Mouse (Mus musculus) cerebellum, adult 2 months (tissue): ENCODE data around the gene Lrmda. TPM values are rescaled to one million over a fixed set of nuclear protein-coding genes. Genes with fewer than 3 reads are reported as not detected.

Experiments used
- DNase-seq, 2 experiments: peaks; one replicate each; pipeline ENCODE4 v3.0.0; 2021
- H3K27ac ChIP-seq: fragments of 200-500 bp; 2 replicates; pipeline ENCODE4 v1.5.1; 2012; ENCODE audit warnings: low read length, control low read depth, inconsistent platforms; ENCODE audit not compliant: insufficient read depth
- H3K27me3 ChIP-seq: fragments of 200-500 bp; 2 replicates; pipeline ENCODE4 v1.6.1; 2012; ENCODE audit warnings: inconsistent platforms, mild to moderate bottlenecking, low read length, moderate library complexity; ENCODE audit not compliant: control insufficient read depth, insufficient read depth
- H3K4me1 ChIP-seq: fragments of 200-500 bp; 2 replicates; pipeline ENCODE4 v1.6.1; 2011; ENCODE audit warnings: low read length; ENCODE audit not compliant: control insufficient read depth, insufficient read depth
- H3K4me3 ChIP-seq: fragments of 200-500 bp; replicated peaks from 2 replicates; pipeline ENCODE3; 2011; ENCODE audit warnings: mild to moderate bottlenecking, low read depth, low read length, control low read depth; ENCODE audit not compliant: insufficient read depth
- CTCF ChIP-seq: fragments of 200-500 bp; IDR thresholded peaks from 2 replicates; pipeline ENCODE4 v1.5.1; 2011; ENCODE audit warnings: low read depth, mild to moderate bottlenecking, control low read depth, low read length, moderate library complexity, borderline replicate concordance; ENCODE audit not compliant: insufficient read depth
- POLR2A ChIP-seq: fragments of 200-500 bp; IDR thresholded peaks from 2 replicates; pipeline ENCODE4 v1.6.1; 2011; ENCODE audit warnings: low read length, control low read depth, borderline replicate concordance; ENCODE audit not compliant: insufficient read depth
- WGBS: fragments of 180-500 bp; shearing (Covaris S2); methylation state at CpG from one replicate; pipeline ENCODE4 v1.1.7; 2018; 5-methylcytosine and 5-hydroxymethylcytosine counted together
- polyA plus RNA-seq: library from polyadenylated mRNA; depleted of rRNA; stranded (reverse); fragments of >200 nt; gene quantifications from 2 replicates; pipeline ENCODE4 v1.2.3, GENCODE M21; 2012

Lrmda gene
- polyA plus RNA-seq, 1 experiment: 0.65 TPM

- 76% methylated on average over 1 of the region's 1 CpGs for WGBS
- Histone ChIP-seq H3K4me1 (no peaks in the 10 kb centered on the region), H3K27me3 (no peaks in the 10 kb centered on the region), H3K4me3 (no peak overlapping the region), H3K27ac (no peak overlapping the region)
- no peak for TF ChIP-seq CTCF
- TF ChIP-seq POLR2A: no peak
- no peak for DNase-seq
Observed at GRCm38 (mm10) chr14:22049282-22049681, 29.8 kb downstream of the Lrmda start.

GRCm38 (mm10) chr14:22051941-22052664, 32.6 kb downstream of the Lrmda start:
- H3K27ac ChIP-seq: no peak overlapping the region
- no peaks in the 10 kb centered on the region for H3K27me3 ChIP-seq
- no peaks in the 10 kb centered on the region for H3K4me1 ChIP-seq
- H3K4me3 ChIP-seq: no peak overlapping the region
- DNase-seq: no peak
- no peak for TF ChIP-seq POLR2A
- TF ChIP-seq CTCF: no peak
- 62% methylated on average over 14 of the region's 14 CpGs for WGBS

- TF ChIP-seq CTCF (no peak), POLR2A (no peak)
- 85% methylated on average over 8 of the region's 8 CpGs for WGBS
- Histone ChIP-seq H3K27ac (no peak overlapping the region), H3K4me3 (no peak overlapping the region), H3K4me1 (no peaks in the 10 kb centered on the region), H3K27me3 (no peaks in the 10 kb centered on the region)
- DNase-seq: no peak
Observed at GRCm38 (mm10) chr14:22055630-22056029, 36.1 kb downstream of the Lrmda start.

GRCm38 (mm10) chr14:22056246-22056645, 36.7 kb downstream of the Lrmda start:
- no peak for TF ChIP-seq CTCF
- no peak for TF ChIP-seq POLR2A
- DNase-seq: no peak

GRCm38 (mm10) chr14:22058729-22059128, 39.2 kb downstream of the Lrmda start:
- Histone ChIP-seq H3K4me3 (no peak overlapping the region), H3K4me1 (no peaks in the 10 kb centered on the region), H3K27me3 (no peaks in the 10 kb centered on the region), H3K27ac (no peak overlapping the region)
- TF ChIP-seq POLR2A (no peak), CTCF (no peak)
- 54% methylated on average over 1 of the region's 1 CpGs for WGBS
- no peak for DNase-seq

More at GRCm38 (mm10) chr14:22056246-22056645, 36.7 kb downstream of the Lrmda start:
- WGBS: 86% methylated on average over 4 of the region's 4 CpGs
- Histone ChIP-seq H3K4me3 (no peak overlapping the region), H3K27me3 (no peaks in the 10 kb centered on the region), H3K4me1 (no peaks in the 10 kb centered on the region), H3K27ac (no peak overlapping the region)

GRCm38 (mm10) chr14:22059348-22059861, 39.9 kb downstream of the Lrmda start:
- 91% methylated on average over 6 of the region's 6 CpGs for WGBS
- Histone ChIP-seq H3K27ac (no peak overlapping the region), H3K4me1 (no peaks in the 10 kb centered on the region), H3K27me3 (no peaks in the 10 kb centered on the region), H3K4me3 (no peak overlapping the region)
- TF ChIP-seq CTCF: no peak
- no peak for TF ChIP-seq POLR2A
- no peak for DNase-seq

GRCm38 (mm10) chr14:22060787-22061186, 41.3 kb downstream of the Lrmda start:
- WGBS: 43% methylated on average over 7 of the region's 7 CpGs
- H3K27ac ChIP-seq: no peak overlapping the region
- H3K27me3 ChIP-seq: no peaks in the 10 kb centered on the region
- H3K4me3 ChIP-seq: no peak overlapping the region
- no peak for TF ChIP-seq POLR2A
- DNase-seq: no peak
- no peaks in the 10 kb centered on the region for H3K4me1 ChIP-seq

GRCm38 (mm10) chr14:22062117-22062855, 42.8 kb downstream of the Lrmda start:
- Histone ChIP-seq H3K4me1 (no peaks in the 10 kb centered on the region), H3K27ac (no peak overlapping the region), H3K4me3 (no peak overlapping the region), H3K27me3 (no peaks in the 10 kb centered on the region)
- no peak for DNase-seq
- 92% methylated on average over 9 of the region's 9 CpGs for WGBS
- no peak for TF ChIP-seq CTCF
- TF ChIP-seq POLR2A: no peak
